Mouse (Mus musculus) adrenal gland, adult 2 months (tissue): Measurements from ENCODE around the gene Sult1d1. TPM values are rescaled to one million over a fixed set of nuclear protein-coding genes. Genes with fewer than 3 reads are reported as not detected.

Experiments
- microRNA-seq, 2 experiments: library from miRNA; unstranded; fragments of <30 nt; microRNA quantifications; one replicate each; pipeline ENCODE4 v1.2.0; 2021
- polyA plus RNA-seq: library from polyadenylated mRNA; depleted of rRNA; stranded (reverse); fragments of >200 nt; gene quantifications from 2 replicates; pipeline ENCODE4 v1.2.3, GENCODE M21; 2012; rRNA removed
- total RNA-seq, 2 experiments: library from RNA; stranded (reverse); gene quantifications; 2 replicates each; pipeline ENCODE4 v1.2.3; 2021

Sult1d1 gene
- total and polyA plus RNA-seq, 3 experiments = 0.40 TPM; not detected in 2

Small RNAs within 50 kb of the gene (microRNA-seq; reads per million reads assigned to microRNA genes)
- 0 reads per million in 2 experiments for gene Mir3969

Other genes with a start within 250 kb of the Sult1d1 start
- gene Ugt2a3, start 231.8 kb downstream of the Sult1d1 start, total RNA-seq = under 1 TPM in 1 of 2 experiments, not detected in 1; 0.26 TPM
- gene Ugt2a3, start 231.8 kb downstream of the Sult1d1 start, polyA plus RNA-seq = not detected in 2 replicates
- not detected for gene Ugt2b38, start 144.8 kb downstream of the Sult1d1 start, total RNA-seq
- not detected in 2 replicates for gene Ugt2b38, start 144.8 kb downstream of the Sult1d1 start, polyA plus RNA-seq
- not detected for gene Ugt2a2, start 86.8 kb downstream of the Sult1d1 start, total RNA-seq
- not detected in 2 replicates for gene Ugt2a2, start 86.8 kb downstream of the Sult1d1 start, polyA plus RNA-seq
- gene Gm43638, start 82.2 kb downstream of the Sult1d1 start, total RNA-seq = not detected
- not detected in 2 replicates for gene Gm43638, start 82.2 kb downstream of the Sult1d1 start, polyA plus RNA-seq
- not detected for gene Ugt2a1, start 78.2 kb downstream of the Sult1d1 start, total RNA-seq
- not detected in 2 replicates for gene Ugt2a1, start 78.2 kb downstream of the Sult1d1 start, polyA plus RNA-seq
- gene Sult1b1, start 30.8 kb downstream of the Sult1d1 start, total RNA-seq = not detected
- gene Sult1b1, start 30.8 kb downstream of the Sult1d1 start, polyA plus RNA-seq = not detected in 2 replicates
- 1 to 10 TPM in 1 of 2 experiments, under 1 TPM in 1; 0.84 to 3.9 TPM for gene Sult1e1, start 22.6 kb upstream of the Sult1d1 start, total RNA-seq
- gene Sult1e1, start 22.6 kb upstream of the Sult1d1 start, polyA plus RNA-seq = not detected in 2 replicates
- not detected for gene Csn1s1, start 97.2 kb upstream of the Sult1d1 start, total RNA-seq
- gene Csn1s1, start 97.2 kb upstream of the Sult1d1 start, polyA plus RNA-seq = not detected in 2 replicates
- gene Csn2, start 130.6 kb upstream of the Sult1d1 start, total RNA-seq = not detected
- gene Csn2, start 130.6 kb upstream of the Sult1d1 start, polyA plus RNA-seq = not detected in 2 replicates
- not detected for gene Csn1s2a, start 205.5 kb upstream of the Sult1d1 start, total RNA-seq
- gene Csn1s2a, start 205.5 kb upstream of the Sult1d1 start, polyA plus RNA-seq = not detected in 2 replicates
- not detected for gene Csn1s2b, start 239.1 kb upstream of the Sult1d1 start, total RNA-seq
- gene Csn1s2b, start 239.1 kb upstream of the Sult1d1 start, polyA plus RNA-seq = not detected in 2 replicates